Mouse (Mus musculus) liver, embryonic 16.5 days (tissue): ENCODE measurements around the gene Mgat4b. TPM values are rescaled to one million over a fixed set of nuclear protein-coding genes. Genes with fewer than 3 reads are reported as not detected.

Experiments
- ATAC-seq: fragments of 200-750 bp; cut with Nextera tagmentation; 2 replicates; pipeline ENCODE4 v1.8.0; 2017; ENCODE audit warnings: low read depth, mild to moderate bottlenecking, moderate number of reproducible peaks, moderate library complexity
- H3K27ac ChIP-seq: fragments of 300-500 bp; sonication (generic); 2 replicates; pipeline ENCODE4 v1.5.1; 2014; ENCODE audit warnings: mild to moderate bottlenecking, low read length
- H3K27me3 ChIP-seq: fragments of 300-500 bp; sonication (generic); 2 replicates; pipeline ENCODE4 v1.6.1; 2014; ENCODE audit warnings: low read depth, low read length, mixed read lengths; ENCODE audit not compliant: control insufficient read depth, insufficient read depth
- H3K36me3 ChIP-seq: fragments of 300-500 bp; sonication (generic); 2 replicates; pipeline ENCODE4 v1.6.1; 2014; ENCODE audit warnings: mild to moderate bottlenecking; ENCODE audit not compliant: control insufficient read depth, insufficient read depth
- H3K4me1 ChIP-seq: fragments of 300-500 bp; sonication (generic); 2 replicates; pipeline ENCODE4 v1.6.1; 2014; ENCODE audit warnings: low read depth, low read length, mixed read lengths; ENCODE audit not compliant: control insufficient read depth
- H3K4me2 ChIP-seq: fragments of 300-500 bp; sonication (generic); 2 replicates; pipeline ENCODE4 v1.6.1; 2014; ENCODE audit warnings: low read depth, low read length, mixed read lengths
- H3K4me3 ChIP-seq: fragments of 300-500 bp; sonication (generic); 2 replicates; pipeline ENCODE4 v1.5.1; 2014; ENCODE audit warnings: low read depth, mild to moderate bottlenecking, low read length
- H3K9ac ChIP-seq: fragments of 300-500 bp; sonication (generic); 2 replicates; pipeline ENCODE4 v1.6.1; 2014; ENCODE audit warnings: low read depth, low read length
- H3K9me3 ChIP-seq: fragments of 300-500 bp; sonication (generic); replicated peaks from 2 replicates; pipeline ENCODE4 v1.6.1; 2016; ENCODE audit warnings: low read length; ENCODE audit not compliant: control insufficient read depth
- WGBS: fragments of 180-500 bp; shearing (Covaris S2); extraction: QIAGEN DNeasy Blood & Tissue Kit; methylation state at CpG from one replicate; pipeline ENCODE4 v1.1.7; 2014; ENCODE audit not compliant: insufficient replicate concordance; 5-methylcytosine and 5-hydroxymethylcytosine counted together
- polyA plus RNA-seq: library from polyadenylated mRNA; unstranded; fragments of >200 nt; fragmentation: Nextera tagmentation; extraction: Ambion mirVana; gene quantifications from 2 replicates; pipeline ENCODE4 v1.2.1, GENCODE M21; 2015

Gene Mgat4b
- polyA plus RNA-seq, 1 experiment from 2014 or later, result 3.1 TPM

- Histone ChIP-seq H3K4me1 (peaks cover 59% of the 10 kb centered on the region), H3K4me2 (peak overlapping the region; percentile 80), H3K27me3 (no peaks in the 10 kb centered on the region), H3K36me3 (peaks cover 12% of the 10 kb centered on the region), H3K9me3 (no peaks in the 10 kb centered on the region), H3K27ac (peak overlapping the region; percentile 63), H3K9ac (peak overlapping the region; percentile 97; the same call in 1 of the 2 replicates), H3K4me3 (peak overlapping the region; percentile 88)
- WGBS, result 69% methylated on average over 3 of the region's 3 CpGs
- no peak for ATAC-seq
These were observed 16.5 kb downstream of the Mgat4b start for GRCm38 (mm10) chr11:50227226-50227625.

- H3K27ac ChIP-seq, result no peak overlapping the region
- no peak overlapping the region for H3K4me3 ChIP-seq
- H3K4me1 ChIP-seq, result peaks cover 58% of the 10 kb centered on the region
- H3K36me3 ChIP-seq, result peaks cover 17% of the 10 kb centered on the region
- H3K4me2 ChIP-seq, result no peak overlapping the region
- H3K9ac ChIP-seq, result no peak overlapping the region
- WGBS, result 86% methylated on average over 4 of the region's 4 CpGs
- ATAC-seq, result no peak
- H3K27me3 ChIP-seq, result no peaks in the 10 kb centered on the region
- no peaks in the 10 kb centered on the region for H3K9me3 ChIP-seq
These were observed 17.0 kb downstream of the Mgat4b start for GRCm38 (mm10) chr11:50227736-50228135.

- no peak for ATAC-seq
These were observed 18.1 kb downstream of the Mgat4b start for GRCm38 (mm10) chr11:50228772-50229171.

GRCm38 (mm10) chr11:50229252-50229910 lies 18.7 kb downstream of the Mgat4b start:
- Histone ChIP-seq H3K4me3 (no peak overlapping the region), H3K27me3 (no peaks in the 10 kb centered on the region), H3K27ac (peak overlapping the region; percentile 38), H3K36me3 (peaks cover 34% of the 10 kb centered on the region), H3K4me2 (no peak overlapping the region), H3K4me1 (peaks cover 44% of the 10 kb centered on the region), H3K9ac (no peak overlapping the region), H3K9me3 (no peaks in the 10 kb centered on the region)
- WGBS, result 67% methylated on average over 7 of the region's 7 CpGs
- no peak for ATAC-seq

More at GRCm38 (mm10) chr11:50228772-50229171, 18.1 kb downstream of the Mgat4b start:
- no peak overlapping the region for H3K4me2 ChIP-seq
- WGBS, result 63% methylated on average over 3 of the region's 3 CpGs
- no peaks in the 10 kb centered on the region for H3K9me3 ChIP-seq
- peak overlapping the region; percentile 43 for H3K27ac ChIP-seq
- H3K9ac ChIP-seq, result peak overlapping the region; percentile 22; the same call in 1 of the 2 replicates
- peaks cover 49% of the 10 kb centered on the region for H3K4me1 ChIP-seq
- H3K27me3 ChIP-seq, result no peaks in the 10 kb centered on the region
- peaks cover 27% of the 10 kb centered on the region for H3K36me3 ChIP-seq
- no peak overlapping the region for H3K4me3 ChIP-seq

- Histone ChIP-seq H3K4me2 (peak overlapping the region; percentile 35; the same call in 1 of the 2 replicates), H3K4me1 (peaks cover 44% of the 10 kb centered on the region), H3K4me3 (0 out of 2 replicates have a peak overlapping the region, but pooled peaks have one; percentile 15), H3K36me3 (peaks cover 39% of the 10 kb centered on the region), H3K27ac (no peak overlapping the region), H3K9ac (no peak overlapping the region), H3K9me3 (no peaks in the 10 kb centered on the region), H3K27me3 (no peaks in the 10 kb centered on the region)
- no peak for ATAC-seq
- WGBS, result 69% methylated on average over 45 of the region's 45 CpGs
These were observed 20.0 kb downstream of the Mgat4b start for GRCm38 (mm10) chr11:50230481-50231304.

GRCm38 (mm10) chr11:50231411-50231810 lies 20.7 kb downstream of the Mgat4b start:
- H3K4me3 ChIP-seq, result no peak overlapping the region
- H3K27ac ChIP-seq, result no peak overlapping the region
- no peak overlapping the region for H3K9ac ChIP-seq
- peaks cover 39% of the 10 kb centered on the region for H3K36me3 ChIP-seq
- peaks cover 44% of the 10 kb centered on the region for H3K4me1 ChIP-seq
- H3K9me3 ChIP-seq, result no peaks in the 10 kb centered on the region
- no peak for ATAC-seq
- peak overlapping the region; percentile 35; the same call in 1 of the 2 replicates for H3K4me2 ChIP-seq
- WGBS, result 28% methylated on average over 8 of the region's 8 CpGs
- no peaks in the 10 kb centered on the region for H3K27me3 ChIP-seq

- peaks cover 39% of the 10 kb centered on the region for H3K36me3 ChIP-seq
- peaks cover 43% of the 10 kb centered on the region for H3K4me1 ChIP-seq
- H3K9ac ChIP-seq, result no peak overlapping the region
- H3K9me3 ChIP-seq, result no peaks in the 10 kb centered on the region
- WGBS, result 82% methylated on average over 13 of the region's 13 CpGs
- ATAC-seq, result no peak
- H3K27me3 ChIP-seq, result peaks cover 2% of the 10 kb centered on the region; the same call in 1 of the 2 replicates
- H3K27ac ChIP-seq, result no peak overlapping the region
- H3K4me2 ChIP-seq, result no peak overlapping the region
- no peak overlapping the region for H3K4me3 ChIP-seq
These were observed 22.3 kb downstream of the Mgat4b start for GRCm38 (mm10) chr11:50233022-50233421.

GRCm38 (mm10) chr11:50233993-50234392 lies 23.3 kb downstream of the Mgat4b start:
- peaks cover 43% of the 10 kb centered on the region for H3K4me1 ChIP-seq
- WGBS, result 79% methylated on average over 11 of the region's 11 CpGs

GRCm38 (mm10) chr11:50234606-50235005 lies 23.9 kb downstream of the Mgat4b start:
- peaks cover 39% of the 10 kb centered on the region for H3K4me1 ChIP-seq
- no peaks in the 10 kb centered on the region for H3K9me3 ChIP-seq
- WGBS, result 91% methylated on average over 25 of the region's 25 CpGs
- no peak overlapping the region for H3K4me3 ChIP-seq
- H3K36me3 ChIP-seq, result peaks cover 39% of the 10 kb centered on the region
- H3K4me2 ChIP-seq, result no peak overlapping the region
- no peak overlapping the region for H3K27ac ChIP-seq
- no peak overlapping the region for H3K9ac ChIP-seq
- peaks cover 2% of the 10 kb centered on the region; the same call in 1 of the 2 replicates for H3K27me3 ChIP-seq
- no peak for ATAC-seq

More at GRCm38 (mm10) chr11:50233993-50234392, 23.3 kb downstream of the Mgat4b start:
- peaks cover 2% of the 10 kb centered on the region; the same call in 1 of the 2 replicates for H3K27me3 ChIP-seq
- no peak overlapping the region for H3K9ac ChIP-seq
- H3K9me3 ChIP-seq, result no peaks in the 10 kb centered on the region
- no peak overlapping the region for H3K27ac ChIP-seq
- no peak overlapping the region for H3K4me3 ChIP-seq
- H3K36me3 ChIP-seq, result peaks cover 39% of the 10 kb centered on the region
- H3K4me2 ChIP-seq, result no peak overlapping the region
- ATAC-seq, result no peak
